Mouse (Mus musculus) liver, embryonic 11.5 days (tissue): ENCODE measurements around the gene Rora. TPM values are rescaled to one million over a fixed set of nuclear protein-coding genes. Genes with fewer than 3 reads are reported as not detected.

ENCODE experiments used
- ATAC-seq: fragments of 200-750 bp; cut with Nextera tagmentation; replicated peaks from 2 replicates; pipeline ENCODE4 v1.8.0; 2017; ENCODE audit warnings: moderate number of reproducible peaks, mild to moderate bottlenecking, moderate TSS enrichment, moderate library complexity; ENCODE audit not compliant: low FRiP score
- DNase-seq: peaks from one replicate; pipeline ENCODE4 v3.0.0-alpha.2; 2017; ENCODE audit warnings: low spot score
- H3K27ac ChIP-seq: fragments of 300-500 bp; sonication (generic); 2 replicates; pipeline ENCODE4 v1.5.1; 2014; ENCODE audit warnings: mild to moderate bottlenecking, low read depth, low read length, control low read depth
- H3K27me3 ChIP-seq: fragments of 300-500 bp; sonication (generic); replicated peaks from 2 replicates; pipeline ENCODE4 v1.6.1; 2014; ENCODE audit warnings: low read length, mixed read lengths; ENCODE audit not compliant: control insufficient read depth, insufficient read depth
- H3K36me3 ChIP-seq: fragments of 300-500 bp; sonication (generic); 2 replicates; pipeline ENCODE4 v1.6.1; 2014; ENCODE audit warnings: mild to moderate bottlenecking, low read length, moderate library complexity, mixed read lengths; ENCODE audit not compliant: control insufficient read depth, insufficient read depth
- H3K4me1 ChIP-seq: fragments of 300-500 bp; sonication (generic); replicated peaks from 2 replicates; pipeline ENCODE4 v1.6.1; 2014; ENCODE audit warnings: low read length, mixed read lengths; ENCODE audit not compliant: control insufficient read depth, insufficient read depth
- H3K4me2 ChIP-seq: fragments of 300-500 bp; sonication (generic); 2 replicates; pipeline ENCODE4 v1.6.1; 2014; ENCODE audit warnings: mild to moderate bottlenecking, control low read depth, moderate library complexity
- H3K4me3 ChIP-seq: fragments of 300-500 bp; sonication (generic); 2 replicates; pipeline ENCODE4 v1.5.1; 2014; ENCODE audit warnings: low read depth, low read length, control low read depth
- H3K9ac ChIP-seq: fragments of 300-500 bp; sonication (generic); 2 replicates; pipeline ENCODE4 v1.6.1; 2014; ENCODE audit warnings: low read depth, low read length, control low read depth
- H3K9me3 ChIP-seq: fragments of 300-500 bp; sonication (generic); 2 replicates; pipeline ENCODE4 v1.6.1; 2016; ENCODE audit warnings: low read length, inconsistent platforms, mixed read lengths; ENCODE audit not compliant: control insufficient read depth
- WGBS: fragments of 180-500 bp; shearing (Covaris S2); extraction: QIAGEN DNeasy Blood & Tissue Kit; methylation state at CpG from one replicate; pipeline ENCODE4 v1.1.7; 2014; 5-methylcytosine and 5-hydroxymethylcytosine counted together
- polyA plus RNA-seq: library from polyadenylated mRNA; unstranded; fragments of >200 nt; fragmentation: Nextera tagmentation; extraction: Ambion mirVana; gene quantifications from 2 replicates; pipeline ENCODE4 v1.2.1, GENCODE M21; 2014

Gene Rora
- polyA plus RNA-seq, 1 experiment from 2014 or later, result 4.3 TPM

DNA sequence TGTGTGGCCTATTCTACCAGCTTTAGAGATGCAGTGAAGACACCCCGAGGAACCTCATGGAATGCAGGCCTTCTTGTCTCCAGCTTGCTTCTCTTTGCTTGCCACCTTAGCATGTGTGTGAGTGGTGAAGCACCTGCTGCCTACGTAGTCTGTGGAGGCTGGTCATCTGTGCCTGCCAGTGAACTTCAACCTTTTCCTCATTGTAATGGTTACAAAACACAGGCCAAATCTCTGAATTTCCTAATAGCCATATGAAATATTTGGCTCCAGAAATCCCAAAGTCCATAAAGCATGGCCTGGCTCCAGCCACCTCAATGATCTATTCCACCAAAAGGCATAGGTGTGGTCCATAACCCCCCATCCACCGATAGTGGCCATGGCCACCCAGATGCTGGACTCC lies 631.4 kb downstream of the Rora start:
- Histone ChIP-seq H3K4me1 (no peaks in the 10 kb centered on the region), H3K4me2 (no peak overlapping the region), H3K9me3 (no peaks in the 10 kb centered on the region), H3K27me3 (peaks cover 11% of the 10 kb centered on the region), H3K36me3 (no peaks in the 10 kb centered on the region), H3K9ac (no peak overlapping the region), H3K27ac (no peak overlapping the region), H3K4me3 (no peak overlapping the region)
- no peak for DNase-seq
- 80% methylated on average over 3 of the region's 3 CpGs for WGBS
- ATAC-seq, result no peak

DNA sequence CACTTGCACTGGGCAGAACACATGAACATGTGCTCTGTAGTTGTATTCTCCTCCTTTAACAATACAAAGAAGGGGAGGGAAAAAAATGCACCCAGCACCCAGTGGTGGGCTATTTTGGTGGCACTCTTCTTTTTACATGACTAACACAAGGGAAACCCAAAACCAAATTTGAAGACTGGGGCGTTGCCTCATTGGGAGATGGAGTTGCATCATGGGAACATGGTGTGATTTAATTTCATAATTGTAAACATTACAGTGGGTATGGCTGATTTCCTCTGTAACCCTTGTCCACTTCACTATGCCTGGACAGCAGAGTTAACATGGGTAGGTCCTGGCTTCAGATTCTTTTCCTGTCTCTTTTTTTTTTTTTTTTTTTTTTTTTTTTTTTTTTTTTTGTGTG lies 634.5 kb downstream of the Rora start:
- 89% methylated on average over 1 of the region's 1 CpGs for WGBS
- Histone ChIP-seq H3K4me3 (no peak overlapping the region), H3K27me3 (peaks cover 40% of the 10 kb centered on the region), H3K9ac (no peak overlapping the region), H3K9me3 (no peaks in the 10 kb centered on the region), H3K36me3 (no peaks in the 10 kb centered on the region), H3K4me1 (no peaks in the 10 kb centered on the region; the same call in 1 of the 2 replicates), H3K27ac (no peak overlapping the region), H3K4me2 (no peak overlapping the region)
- no peak for ATAC-seq
- no peak for DNase-seq

DNA sequence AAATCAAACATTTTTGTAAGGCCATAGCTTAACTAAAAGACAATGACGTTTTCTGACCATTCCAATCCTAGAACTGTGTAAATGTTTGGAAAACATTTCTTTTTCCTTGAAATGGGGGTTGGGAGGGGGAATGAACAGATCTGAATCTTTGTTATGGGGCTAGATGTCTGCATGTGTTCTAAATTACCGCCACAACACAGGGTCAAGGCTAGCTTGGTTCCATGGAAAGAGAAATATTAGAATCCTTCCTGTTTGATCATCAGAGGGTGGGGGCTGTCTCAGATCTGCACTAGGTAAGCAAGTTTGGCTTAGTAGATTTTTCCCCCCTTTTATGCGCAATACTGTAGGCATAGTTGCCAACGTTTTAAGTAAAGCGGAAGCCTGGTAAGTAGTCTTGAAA lies 635.0 kb downstream of the Rora start:
- no peaks in the 10 kb centered on the region for H3K36me3 ChIP-seq
- H3K27me3 ChIP-seq, result peaks cover 44% of the 10 kb centered on the region
- H3K9ac ChIP-seq, result no peak overlapping the region
- 47% methylated on average over 5 of the region's 5 CpGs for WGBS
- H3K4me1 ChIP-seq, result no peaks in the 10 kb centered on the region; the same call in 1 of the 2 replicates
- no peaks in the 10 kb centered on the region for H3K9me3 ChIP-seq
- H3K4me2 ChIP-seq, result no peak overlapping the region; the same call in 1 of the 2 replicates
- ATAC-seq, result no peak
- no peak overlapping the region for H3K4me3 ChIP-seq
- H3K27ac ChIP-seq, result no peak overlapping the region
- no peak for DNase-seq

DNA sequence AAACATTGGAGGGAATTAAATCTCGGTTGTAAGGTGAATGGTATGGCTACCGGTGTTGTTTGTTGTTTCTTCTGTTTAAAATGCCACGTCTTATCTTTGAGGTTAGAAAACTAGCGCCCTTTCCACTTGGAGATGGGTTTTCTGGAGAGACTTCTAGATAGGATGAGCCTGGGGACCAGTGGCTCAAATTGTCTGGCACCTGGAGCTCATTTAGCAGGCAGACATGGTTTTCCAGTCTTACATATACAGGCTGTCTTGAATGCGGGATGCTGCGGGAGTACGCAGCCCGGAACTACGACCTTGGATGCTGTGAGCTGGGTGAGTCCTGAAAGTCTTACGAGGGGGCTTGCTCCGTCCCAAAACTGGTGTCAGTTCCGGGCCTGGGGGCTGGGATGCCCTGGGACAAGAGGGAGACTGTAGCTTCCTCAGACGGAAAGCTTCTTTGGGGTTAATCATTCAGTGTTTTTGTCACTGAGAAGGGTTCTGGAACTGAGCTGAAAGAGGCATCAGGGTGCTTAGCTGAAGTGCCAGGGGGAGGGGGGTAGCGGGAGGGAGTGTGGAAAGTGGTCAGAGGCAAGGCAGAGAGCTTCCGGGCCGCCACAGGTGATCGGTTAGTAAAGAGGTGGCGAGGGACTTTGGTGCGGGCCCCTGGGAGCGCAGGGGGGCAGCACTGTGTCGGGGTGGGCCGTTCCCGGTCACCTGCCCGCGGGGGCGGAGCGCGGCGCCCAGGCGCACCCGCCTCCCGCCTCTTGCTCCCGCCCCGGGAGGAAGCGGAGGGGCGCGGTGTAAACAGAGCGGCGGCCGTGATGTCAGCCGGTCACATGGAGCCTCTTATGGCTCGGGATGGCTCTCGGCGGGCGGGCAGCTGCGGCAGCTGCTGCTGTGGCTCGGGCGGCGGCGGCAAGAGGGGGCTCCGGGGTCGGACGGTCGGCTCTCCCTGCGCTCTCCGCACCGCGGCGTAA lies 635.8 kb downstream of the Rora start:
- peak overlapping the region; percentile 67 for H3K4me3 ChIP-seq
- no peak overlapping the region for H3K27ac ChIP-seq
- H3K9me3 ChIP-seq, result no peaks in the 10 kb centered on the region
- peak overlapping the region; percentile 94 for H3K4me2 ChIP-seq
- DNase-seq, result no peak
- ATAC-seq, result peak; percentile 91
- 1% methylated on average over 55 of the region's 59 CpGs for WGBS
- no peaks in the 10 kb centered on the region; the same call in 1 of the 2 replicates for H3K4me1 ChIP-seq
- peaks cover 44% of the 10 kb centered on the region for H3K27me3 ChIP-seq
- peak overlapping the region; percentile 62 for H3K9ac ChIP-seq
- H3K36me3 ChIP-seq, result no peaks in the 10 kb centered on the region

DNA sequence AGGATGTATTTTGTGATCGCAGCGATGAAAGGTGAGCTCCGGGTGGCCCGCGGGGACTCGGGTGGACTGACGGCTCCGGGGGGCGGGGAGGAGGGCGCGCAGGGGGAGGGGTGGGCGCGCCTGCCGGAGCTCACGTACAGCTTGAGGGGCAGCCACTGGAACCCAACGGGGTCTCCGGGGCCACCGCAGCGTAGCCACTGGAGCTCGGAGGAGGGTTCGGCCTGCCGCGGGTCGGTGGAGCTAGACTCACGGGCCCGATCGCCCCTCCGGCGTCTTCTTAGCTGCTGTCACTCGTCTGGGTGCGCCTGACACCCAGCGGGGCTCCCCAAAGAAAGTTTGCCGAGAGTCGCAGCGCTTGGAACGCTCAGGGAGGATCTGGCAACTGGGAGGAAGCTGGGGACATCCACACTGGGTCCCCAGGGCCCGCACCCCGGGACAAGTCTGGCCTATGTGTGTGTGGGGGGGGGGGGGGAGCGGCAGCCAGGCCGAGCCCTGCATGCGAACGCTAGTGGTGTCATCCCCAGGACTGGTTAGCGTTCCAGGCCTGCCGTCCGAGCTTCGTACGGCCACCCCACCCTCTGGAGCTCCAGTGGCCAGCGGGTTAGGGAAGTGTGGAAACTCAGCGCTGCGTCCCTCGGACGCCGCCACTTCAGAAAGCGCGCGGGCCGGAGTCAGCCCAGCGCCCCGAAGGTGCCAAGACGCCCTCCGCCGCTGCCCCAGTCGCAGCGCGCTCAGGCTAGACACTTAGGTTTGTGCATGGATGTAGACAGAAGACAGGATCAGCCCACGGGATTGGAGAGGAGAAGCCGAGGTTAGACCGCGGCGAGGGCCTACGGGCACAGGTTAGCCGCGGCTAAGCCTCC lies 636.7 kb downstream of the Rora start:
- 1% methylated on average over 65 of the region's 73 CpGs for WGBS
- Histone ChIP-seq H3K4me1 (no peaks in the 10 kb centered on the region; the same call in 1 of the 2 replicates), H3K9ac (peak overlapping the region; percentile 62), H3K4me3 (peak overlapping the region; percentile 67), H3K36me3 (no peaks in the 10 kb centered on the region), H3K27me3 (peaks cover 44% of the 10 kb centered on the region), H3K9me3 (no peaks in the 10 kb centered on the region), H3K4me2 (peak overlapping the region; percentile 94), H3K27ac (0 out of 2 replicates have a peak overlapping the region, but pooled peaks have one; percentile 21)
- DNase-seq (peak; percentile 80), ATAC-seq (peak; percentile 62)

DNA sequence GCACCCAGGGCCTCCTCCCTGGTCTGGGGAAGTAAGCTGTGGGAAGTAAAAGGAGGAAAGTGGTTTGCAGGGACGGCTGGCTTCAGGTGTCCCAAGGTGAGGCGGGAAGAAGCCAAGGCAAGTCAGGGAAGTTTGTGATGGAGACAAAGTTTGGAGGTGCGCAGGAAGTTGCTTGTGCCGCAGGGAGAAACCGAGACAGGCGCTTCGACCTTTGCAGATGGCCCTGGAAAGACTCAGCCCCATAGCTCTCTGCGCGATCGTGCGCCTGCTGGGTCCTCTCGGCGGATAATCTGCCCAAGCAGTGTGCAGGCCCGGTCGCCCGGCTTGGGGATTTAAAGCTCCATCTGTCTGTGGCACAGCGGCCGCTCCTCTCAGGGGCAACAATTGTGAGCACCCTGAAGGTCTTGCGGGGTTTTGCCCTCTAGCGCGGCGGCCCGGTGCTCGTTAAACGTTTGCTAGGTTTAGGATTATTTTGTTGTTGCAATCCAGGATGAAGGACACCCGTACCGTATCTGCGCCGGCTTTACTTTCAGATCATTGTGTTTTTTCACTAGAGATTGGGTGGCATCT lies 637.4 kb downstream of the Rora start:
- Histone ChIP-seq H3K27me3 (peaks cover 44% of the 10 kb centered on the region), H3K4me2 (peak overlapping the region; percentile 94), H3K36me3 (no peaks in the 10 kb centered on the region), H3K9ac (peak overlapping the region; percentile 62), H3K9me3 (no peaks in the 10 kb centered on the region), H3K4me3 (peak overlapping the region; percentile 67), H3K27ac (no peak overlapping the region), H3K4me1 (no peaks in the 10 kb centered on the region; the same call in 1 of the 2 replicates)
- WGBS, result 1% methylated on average over 29 of the region's 29 CpGs
- ATAC-seq, result no peak
- DNase-seq, result peak; percentile 47

DNA sequence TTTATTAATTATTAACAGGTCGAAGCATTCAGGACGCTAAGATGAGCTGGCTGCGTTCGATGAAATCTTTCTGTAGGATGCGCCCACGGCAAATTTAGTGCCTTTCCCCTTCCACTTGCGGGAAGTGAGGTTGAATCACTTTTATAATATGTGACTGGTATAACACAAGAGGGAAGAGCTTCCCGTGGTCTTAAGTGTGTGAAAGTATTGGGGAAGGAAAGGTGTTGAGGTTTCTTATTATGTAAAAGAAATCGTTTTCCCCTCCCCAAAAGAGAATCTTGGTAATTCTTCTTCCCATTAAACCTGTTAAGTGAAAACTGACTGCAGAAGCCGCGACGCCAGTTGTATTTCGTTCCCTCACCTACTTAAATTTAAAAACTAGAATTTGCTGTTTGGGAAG lies 637.9 kb downstream of the Rora start:
- peak overlapping the region; percentile 67 for H3K4me3 ChIP-seq
- no peak for ATAC-seq
- no peak for DNase-seq
- H3K9ac ChIP-seq, result no peak overlapping the region
- no peaks in the 10 kb centered on the region for H3K9me3 ChIP-seq
- H3K4me1 ChIP-seq, result no peaks in the 10 kb centered on the region; the same call in 1 of the 2 replicates
- H3K27me3 ChIP-seq, result peaks cover 44% of the 10 kb centered on the region
- peak overlapping the region; percentile 94 for H3K4me2 ChIP-seq
- no peak overlapping the region for H3K27ac ChIP-seq
- WGBS, result 12% methylated on average over 13 of the region's 13 CpGs
- no peaks in the 10 kb centered on the region for H3K36me3 ChIP-seq

DNA sequence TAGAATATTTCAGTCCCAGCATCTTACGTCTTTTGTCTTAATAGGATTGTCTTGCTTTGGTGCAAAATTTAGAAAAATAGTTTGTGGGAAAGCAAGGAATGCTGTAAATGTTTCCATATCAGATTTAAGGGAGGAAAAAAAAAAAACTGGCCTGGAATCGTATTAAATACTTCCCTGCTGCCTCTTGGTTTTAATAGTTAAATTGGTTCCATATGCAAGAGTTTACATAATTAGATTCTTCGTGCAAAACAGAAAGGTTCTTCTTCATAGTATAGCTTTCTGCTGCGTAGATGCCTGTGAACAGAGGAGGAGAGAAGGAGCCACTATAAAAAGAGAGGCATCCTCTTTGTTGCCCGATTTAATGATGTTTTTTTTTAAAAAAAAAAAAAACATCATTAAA lies 638.8 kb downstream of the Rora start:
- Histone ChIP-seq H3K27me3 (peaks cover 44% of the 10 kb centered on the region), H3K36me3 (no peaks in the 10 kb centered on the region), H3K4me2 (no peak overlapping the region), H3K4me3 (no peak overlapping the region), H3K4me1 (no peaks in the 10 kb centered on the region; the same call in 1 of the 2 replicates), H3K9me3 (no peaks in the 10 kb centered on the region), H3K9ac (no peak overlapping the region), H3K27ac (no peak overlapping the region)
- 59% methylated on average over 5 of the region's 5 CpGs for WGBS
- ATAC-seq (no peak), DNase-seq (no peak)
